Mouse (Mus musculus): Measurements from ENCODE around the gene Obox3. TPM values are rescaled to one million over a fixed set of nuclear protein-coding genes. Genes with fewer than 3 reads are reported as not detected.
"Not testable (repeated sequence)": the region's sequence is repeated elsewhere in the genome, so short reads cannot be mapped to it uniquely, and the experiment has no call there.

Obox3 gene
- total RNA-seq (2021): not detected
- long read RNA-seq, experiment 1: 0 reads
- long read RNA-seq, experiment 2: 0 reads

- intact Hi-C loops (cut with DNase I); H3K27ac ChIP-seq; H3K4me3 ChIP-seq; DNase-seq: not testable (repeated sequence)
These were observed at the start of gene Obox3 for GRCm38 (mm10) chr7:15639802-15640201. Obox3 (minus strand) TSS chr7:15639902.

- H3K4me3 ChIP-seq; DNase-seq; H3K27ac ChIP-seq; intact Hi-C loops (cut with DNase I): not testable (repeated sequence)
These were observed 130.3 kb downstream of the Obox3 start for GRCm38 (mm10) chr7:15509411-15509810.

Other genes with a start within 250 kb of the Obox3 start
- not detected for gene Obox5, start 110.2 kb upstream of the Obox3 start, total RNA-seq (2021)
- gene Obox6, start 199.8 kb upstream of the Obox3 start, total RNA-seq (2021): not detected
- gene Crx, start 240.1 kb upstream of the Obox3 start, total RNA-seq (2021): not detected
- not detected for gene Crxos, start 242.7 kb upstream of the Obox3 start, total RNA-seq (2021)